Mouse (Mus musculus): Measurements from ENCODE around the gene Bst2.

DNA sequence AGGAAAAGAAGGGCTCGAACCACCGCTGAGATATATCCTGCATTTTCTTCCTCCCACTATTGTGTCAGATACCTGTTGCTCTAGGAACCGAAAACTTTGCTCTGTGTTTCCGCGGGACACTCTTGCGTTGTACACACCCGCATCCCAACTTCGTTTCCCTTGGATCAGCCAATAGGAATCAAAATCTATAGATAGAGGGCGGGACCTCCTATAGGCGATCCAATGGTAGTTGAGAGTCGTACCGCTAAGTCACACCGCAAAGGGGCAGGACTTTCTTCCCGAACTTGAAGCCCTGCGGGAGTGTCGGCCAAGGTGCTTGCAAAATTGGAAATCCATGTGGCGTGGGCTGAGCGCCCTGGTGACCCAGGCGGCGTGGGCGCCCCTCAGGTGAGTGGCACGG, 48.8 kb downstream of the Bst2 start:
- TF ChIP-seq CTCF (IDR thresholded peaks at IDR 0.05; ENCODE audit: borderline replicate concordance, extremely low read depth, insufficient read depth, insufficient read length) = no peak
- TF ChIP-seq POLR2A (IDR thresholded peaks at IDR 0.05; ENCODE audit: borderline replicate concordance, extremely low read depth, insufficient read depth, insufficient read length, poor library complexity, severe bottlenecking) = no peak

Measured in brain, embryonic 14.5 days (tissue).